Mouse (Mus musculus) urinary bladder, postnatal 36 days (tissue): ENCODE data around the gene Kcnmb4.

Experiments used
- DNase-seq, 2 experiments: peaks; one replicate each; pipeline ENCODE4 v3.0.0; 2022; ENCODE audit warnings: low spot score in 2 of 2, mixed read lengths in 1 of 2

Kcnmb4 gene

DNA sequence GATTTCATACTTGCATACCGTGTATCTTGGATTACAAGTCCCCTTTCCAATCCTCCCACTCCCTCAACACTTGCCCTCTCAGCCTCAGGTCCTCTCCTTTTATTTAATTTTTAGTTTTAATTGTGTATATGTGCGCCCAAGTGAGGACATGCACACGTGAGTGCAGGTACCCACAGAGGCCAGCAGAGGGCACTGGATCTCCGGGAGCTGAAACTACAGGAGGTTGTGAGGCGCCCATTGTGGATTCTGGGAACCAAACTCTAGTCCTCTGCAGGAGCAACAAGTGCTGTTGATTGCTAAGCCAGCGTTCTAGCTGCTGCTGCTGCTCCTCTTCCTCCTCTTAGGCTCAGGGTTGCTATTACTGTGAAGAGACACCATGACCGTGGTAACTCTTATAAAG is 20.9 kb downstream of the Kcnmb4 start:
- no peak for DNase-seq

DNA sequence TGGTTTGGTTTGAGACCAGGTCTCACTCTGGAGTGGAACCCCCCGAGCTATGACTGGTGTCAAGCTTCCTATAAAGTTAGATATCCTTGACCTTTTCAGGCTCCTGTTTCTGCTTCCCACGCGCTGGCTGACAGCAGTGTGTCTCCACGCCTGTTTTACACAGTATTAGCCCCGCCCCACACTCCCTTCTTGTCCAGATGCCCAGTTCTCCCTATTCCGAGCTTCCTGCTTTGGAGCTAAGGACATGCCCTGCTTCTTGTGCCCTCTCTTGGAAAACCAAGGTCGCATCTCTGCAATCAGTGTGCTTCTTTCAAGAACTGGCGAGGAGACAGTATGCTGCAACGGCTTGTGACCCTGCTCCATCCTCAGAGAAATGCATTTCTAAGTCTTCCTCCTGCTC is 23.1 kb downstream of the Kcnmb4 start:
- no peak for DNase-seq

- DNase-seq = no peak
Measured at GRCm38 (mm10) chr10:116448166-116448565, 25.5 kb downstream of the Kcnmb4 start.

- DNase-seq = no peak
Measured at GRCm38 (mm10) chr10:116447176-116447575, 26.5 kb downstream of the Kcnmb4 start.

DNA sequence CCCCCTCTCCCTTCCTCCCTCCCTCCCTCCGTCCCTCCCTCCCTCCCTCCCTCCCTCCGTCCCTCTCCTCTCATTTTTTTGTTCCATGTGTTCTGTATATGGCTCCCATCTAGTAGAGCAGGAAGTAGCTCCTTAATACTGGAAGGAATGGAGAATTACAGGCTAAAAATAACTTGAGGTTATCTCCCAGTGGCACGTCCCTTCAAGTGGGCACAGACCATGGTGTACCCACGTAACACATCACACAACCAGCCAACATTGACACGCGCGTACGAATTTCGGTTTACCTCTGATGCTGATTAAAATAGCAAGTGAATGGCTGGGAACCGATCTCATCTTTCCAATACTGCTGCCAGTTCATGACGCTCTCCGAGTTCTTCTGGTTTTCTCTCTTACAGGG is 27.6 kb downstream of the Kcnmb4 start:
- DNase-seq = no peak

GRCm38 (mm10) chr10:116444826-116445225 is 28.9 kb downstream of the Kcnmb4 start:
- DNase-seq = no peak

DNA sequence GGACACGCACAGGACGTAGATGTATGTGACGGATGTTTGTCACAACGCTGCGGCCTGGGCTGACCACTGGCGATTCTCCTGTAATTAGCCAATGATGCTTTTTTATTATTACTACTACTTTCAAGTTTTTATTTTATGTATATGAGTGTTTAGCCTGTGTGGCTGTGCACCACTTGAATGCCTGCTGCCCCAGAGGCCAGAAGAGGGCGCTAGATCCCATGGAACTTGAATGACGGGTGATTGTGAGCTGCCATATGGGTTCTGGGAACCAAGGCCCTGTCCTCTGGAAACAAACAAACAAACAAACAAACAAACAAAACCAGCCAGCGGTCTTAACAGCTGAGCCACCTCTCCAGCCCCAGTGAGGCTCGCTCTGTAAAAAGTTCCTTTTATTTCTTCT is 29.3 kb downstream of the Kcnmb4 start:
- no peak for DNase-seq

GRCm38 (mm10) chr10:116440946-116441345 is 32.7 kb downstream of the Kcnmb4 start:
- DNase-seq = no peak

GRCm38 (mm10) chr10:116440088-116440487 is 33.6 kb downstream of the Kcnmb4 start:
- DNase-seq = no peak

DNA sequence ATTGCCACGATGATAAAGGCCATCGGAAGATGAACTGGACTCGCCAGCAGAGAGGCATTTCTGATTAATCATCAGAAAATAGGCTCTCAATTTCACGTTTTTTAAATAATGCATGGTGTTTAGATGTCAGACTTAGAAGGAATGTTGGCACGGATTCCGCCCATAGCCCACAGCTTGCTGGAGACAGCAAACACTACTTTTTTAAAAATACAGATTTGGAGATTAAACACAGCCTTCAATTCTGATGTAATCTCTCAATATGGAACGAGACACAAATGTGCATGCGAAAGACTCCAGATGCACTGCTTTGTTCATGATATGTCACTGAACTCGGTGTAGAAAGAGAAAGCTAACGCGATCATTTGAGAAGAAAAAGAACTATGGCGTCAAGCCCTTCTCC is 38.2 kb downstream of the Kcnmb4 start:
- DNase-seq = no peak

DNA sequence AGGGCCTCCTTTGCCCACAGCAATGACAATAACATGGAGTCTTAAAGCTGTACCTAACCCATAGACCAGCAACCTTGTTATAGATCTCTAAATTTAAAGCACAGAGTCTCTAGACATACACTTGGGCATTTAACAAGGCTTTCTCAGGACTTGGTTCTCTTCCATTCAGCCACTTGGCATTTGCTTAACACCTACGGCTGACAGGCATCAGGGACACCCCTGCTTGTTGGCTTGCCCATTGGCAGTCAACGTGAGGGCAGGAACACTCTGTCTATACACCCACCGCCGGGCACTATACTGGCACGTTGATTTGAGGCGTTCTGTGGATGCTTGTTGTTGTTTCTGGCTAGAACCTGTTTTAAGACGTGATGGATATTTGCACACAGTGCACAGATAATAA is 41.3 kb downstream of the Kcnmb4 start:
- DNase-seq = no peak

DNA sequence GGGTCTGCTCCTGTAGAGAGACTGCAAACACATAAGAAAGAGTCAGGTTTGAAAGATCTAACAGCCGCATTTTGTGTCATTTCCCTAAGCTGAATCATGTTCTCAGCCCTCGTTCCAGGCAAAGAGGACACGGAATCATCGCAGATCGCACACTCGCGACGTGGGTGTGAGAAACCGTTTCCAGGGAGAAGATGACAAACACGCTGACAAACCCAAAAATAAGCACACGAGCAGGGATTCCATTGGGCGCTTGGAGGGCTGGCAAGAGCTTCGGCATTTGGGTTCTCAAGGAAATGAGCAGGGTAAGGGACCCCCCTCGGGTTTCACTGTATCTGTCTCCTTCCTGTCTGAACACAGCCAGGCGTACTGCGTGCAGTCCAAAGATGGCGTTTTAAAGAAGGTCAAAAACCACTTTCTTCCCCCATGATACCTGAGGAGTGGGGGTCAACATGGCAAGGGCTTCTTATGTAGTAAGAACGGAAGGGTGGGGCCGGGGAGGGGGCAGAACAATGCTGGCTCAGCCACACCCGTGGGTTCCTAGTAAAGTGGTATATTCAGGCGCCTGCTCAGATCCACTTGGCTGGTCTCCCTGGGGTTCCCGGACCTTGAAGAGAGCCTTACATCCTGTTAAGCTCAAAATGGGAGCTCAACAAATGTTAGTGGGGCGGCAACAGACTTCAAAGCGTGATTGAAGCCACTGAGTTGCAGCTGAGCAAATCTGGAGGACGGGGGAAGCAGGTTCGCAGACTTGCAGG is 45.5 kb downstream of the Kcnmb4 start:
- no peak for DNase-seq

- DNase-seq = no peak
Measured at GRCm38 (mm10) chr10:116426176-116426575, 47.5 kb downstream of the Kcnmb4 start.

- no peak for DNase-seq
Measured at GRCm38 (mm10) chr10:116424921-116425320, 48.8 kb downstream of the Kcnmb4 start.

DNA sequence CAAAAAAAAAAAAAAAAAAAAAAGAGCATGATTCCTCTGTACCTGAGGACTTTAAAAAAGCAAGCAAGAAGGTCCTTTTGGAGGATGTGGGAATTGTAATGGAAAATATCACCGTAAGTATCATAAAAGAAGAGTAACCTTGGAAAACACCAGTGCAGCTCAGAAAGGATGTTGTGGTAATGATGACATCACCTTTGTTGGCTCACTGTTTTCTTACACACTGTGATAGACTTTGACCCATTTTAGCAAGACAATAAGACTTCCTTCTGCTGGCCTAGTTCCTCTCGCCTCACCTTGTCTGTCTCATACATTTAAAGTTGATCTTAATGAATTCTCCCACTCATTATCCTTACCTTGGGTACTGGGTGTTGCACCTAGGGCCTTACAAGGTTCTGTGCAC is 51.1 kb downstream of the Kcnmb4 start:
- DNase-seq = no peak

DNA sequence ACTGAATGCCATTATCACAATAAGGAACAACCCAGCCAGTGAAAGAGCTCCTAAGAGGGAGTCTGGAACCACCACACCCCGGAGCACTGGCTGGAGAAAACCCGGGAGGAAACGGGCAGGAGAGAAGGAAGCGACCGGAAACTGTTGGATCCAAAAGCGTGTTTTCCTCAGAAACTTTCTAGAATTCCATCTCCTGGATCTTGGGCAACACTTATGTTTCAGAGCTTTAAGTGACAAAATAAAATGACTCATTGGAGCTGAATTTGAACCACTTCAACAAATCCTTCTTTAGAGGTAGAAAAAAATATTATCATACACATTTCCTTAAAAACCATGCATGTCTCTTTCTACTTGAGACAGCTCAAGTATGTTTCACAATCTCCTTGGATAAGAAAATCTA is 52.7 kb downstream of the Kcnmb4 start:
- no peak for DNase-seq

DNA sequence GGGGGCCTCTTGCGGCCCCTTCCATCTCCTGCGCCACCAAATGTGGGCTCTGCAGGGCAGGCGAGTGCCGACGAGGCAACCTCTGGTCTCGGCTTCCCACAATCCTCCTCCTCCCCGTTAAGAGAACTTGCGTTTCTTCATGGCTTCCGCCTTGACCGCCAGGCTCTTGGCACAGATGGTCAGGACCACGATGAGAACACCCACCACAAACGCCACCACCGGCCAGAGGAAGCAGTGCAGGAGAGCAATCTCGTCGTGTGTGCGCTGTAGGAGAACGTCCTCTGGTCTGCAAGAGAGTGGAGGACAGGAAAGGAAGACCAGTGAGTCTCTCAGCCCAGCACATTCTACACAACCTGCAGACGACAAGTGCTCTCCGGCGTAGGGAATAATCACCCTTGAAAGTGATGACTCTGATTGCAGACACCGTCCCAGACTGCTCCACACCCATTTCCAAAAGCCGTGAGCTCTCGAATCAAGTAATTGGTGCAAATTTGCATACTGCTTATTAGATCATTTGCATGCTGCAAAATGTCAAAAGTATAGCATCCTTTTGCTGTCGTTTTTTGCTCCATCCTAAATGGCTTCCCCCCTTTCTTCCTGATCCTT is 55.5 kb downstream of the Kcnmb4 start:
- DNase-seq = no peak

- no peak for DNase-seq
Measured at GRCm38 (mm10) chr10:116416726-116417125, 57.0 kb downstream of the Kcnmb4 start.

DNA sequence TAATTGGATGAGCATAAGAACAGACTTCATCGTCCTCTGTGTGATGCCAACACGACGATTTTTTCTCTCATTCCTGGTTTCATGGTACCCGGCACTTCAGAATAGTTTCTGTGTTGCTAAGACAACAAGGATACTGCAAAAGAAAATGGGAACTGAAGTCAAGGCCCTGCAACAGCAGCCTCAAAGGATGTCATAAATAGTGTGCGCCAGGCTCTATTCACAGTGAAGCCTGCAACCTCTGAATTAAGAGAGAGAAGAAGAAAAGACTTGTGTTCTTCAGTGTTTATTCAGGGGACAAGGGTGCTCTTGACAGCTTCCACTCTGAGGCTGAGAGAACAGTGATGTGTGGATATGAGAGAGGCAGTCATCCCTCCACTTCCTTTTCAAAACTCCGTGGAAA is 57.5 kb downstream of the Kcnmb4 start:
- DNase-seq = no peak

DNA sequence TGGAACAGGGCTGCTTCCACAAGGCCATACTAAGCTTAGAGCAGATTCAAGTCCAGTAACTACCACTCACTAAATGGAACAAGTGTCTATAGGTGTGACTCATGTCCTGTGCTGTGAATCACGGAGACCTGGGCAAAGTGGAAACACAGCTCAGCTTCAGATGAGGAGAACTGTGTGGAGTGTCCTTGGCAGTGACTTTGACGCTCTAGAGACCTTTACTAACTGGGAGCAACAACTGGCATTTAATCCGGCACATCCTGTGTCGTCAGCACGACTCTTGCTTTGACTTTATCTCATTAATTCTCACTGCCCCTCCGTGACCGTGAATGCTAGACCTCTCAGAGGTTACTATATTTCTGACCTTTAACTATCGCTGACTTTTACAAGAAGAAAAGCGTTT is 62.9 kb downstream of the Kcnmb4 start:
- DNase-seq = no peak

GRCm38 (mm10) chr10:116407684-116408359 is 65.9 kb downstream of the Kcnmb4 start:
- DNase-seq = no peak

DNA sequence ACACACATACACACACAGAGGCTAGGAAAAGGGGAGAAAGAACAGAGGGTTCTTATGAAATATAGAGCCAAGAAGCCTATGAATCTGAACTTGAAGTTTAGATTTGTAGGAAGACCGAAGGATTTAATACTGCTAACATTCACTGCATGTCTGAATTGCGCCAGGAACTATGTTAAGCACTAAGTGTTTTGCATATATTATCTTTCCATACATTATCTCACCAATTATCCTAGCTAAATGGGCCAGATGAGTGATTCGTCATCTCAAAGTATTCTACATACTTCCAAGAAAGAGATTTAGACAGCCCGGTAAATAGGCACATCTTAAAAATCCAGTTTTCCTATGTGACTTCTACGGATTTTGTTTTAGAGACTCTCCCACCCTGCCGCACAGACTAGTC is 68.7 kb downstream of the Kcnmb4 start:
- DNase-seq = no peak

GRCm38 (mm10) chr10:116403679-116404078 is 70.0 kb downstream of the Kcnmb4 start:
- no peak for DNase-seq
